Mouse (Mus musculus): ENCODE data around the gene Fzd10.

DNA sequence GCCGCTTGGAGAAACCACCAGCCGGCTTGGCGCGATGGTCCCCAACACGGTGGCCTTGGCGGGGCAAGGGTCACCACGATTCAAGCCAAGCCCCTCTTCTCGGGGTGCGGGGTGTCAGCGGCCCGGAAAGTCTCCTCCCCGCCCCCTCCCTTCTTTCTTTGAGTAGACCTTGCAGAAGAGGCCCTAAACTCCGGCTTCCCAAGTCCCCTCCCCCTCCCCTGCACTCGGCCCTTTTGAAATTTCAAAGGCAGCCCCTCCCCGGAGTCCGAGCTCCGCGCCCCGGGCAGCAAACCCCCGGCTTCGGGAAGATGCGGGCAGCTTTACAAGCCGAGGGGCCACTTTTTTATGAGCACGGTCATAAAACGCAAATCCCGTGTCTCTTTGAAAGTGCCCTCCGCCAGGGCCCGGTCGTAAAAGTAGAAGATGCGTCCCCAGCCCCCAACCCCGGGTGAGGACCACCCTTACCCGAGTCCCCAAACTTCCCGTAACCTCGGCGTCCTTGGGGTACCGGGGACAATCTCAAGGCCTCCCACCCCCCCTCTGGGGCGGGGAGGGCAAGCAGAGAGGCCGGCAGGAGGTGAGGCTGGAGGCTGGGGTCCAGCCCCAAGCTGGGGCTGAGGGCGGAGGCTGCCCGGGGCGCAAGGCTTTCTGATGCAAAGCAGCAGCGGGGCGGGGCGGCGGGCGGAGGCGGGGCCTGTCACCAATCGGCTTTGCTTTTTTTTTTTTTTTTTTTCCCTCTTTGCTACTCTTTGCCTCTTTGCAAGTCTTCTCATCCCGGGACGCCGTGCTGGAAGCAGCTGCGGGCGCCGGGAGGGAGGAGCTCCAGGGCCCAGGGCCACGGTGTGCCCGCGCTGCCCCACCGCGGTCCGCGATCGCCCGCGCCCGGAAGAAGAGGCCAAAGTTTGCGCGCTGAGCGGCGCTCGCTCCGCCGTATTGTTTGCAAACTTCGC is at the start of gene Fzd10:
- no peak for TF ChIP-seq CTCF (IDR thresholded peaks at IDR 0.05; ENCODE audit: control insufficient read depth, insufficient read depth, insufficient read length)
- TF ChIP-seq USF1 (IDR thresholded peaks at IDR 0.05; ENCODE audit: low read depth): no peak
- TF ChIP-seq MAX (IDR thresholded peaks at IDR 0.05): no peak
- TF ChIP-seq CEBPB (IDR thresholded peaks at IDR 0.05; ENCODE audit: low read depth): no peak
- no peak for TF ChIP-seq MYOG (IDR thresholded peaks at IDR 0.05; ENCODE audit: control insufficient read depth, extremely low read depth, insufficient read length)
- no peak for TF ChIP-seq MYOD1 (IDR thresholded peaks at IDR 0.05; ENCODE audit: control insufficient read depth, insufficient read length, low read depth)
- TF ChIP-seq FOSL1 (IDR thresholded peaks at IDR 0.05; ENCODE audit: insufficient read depth, low read length, poor library complexity, severe bottlenecking): no peak
